Mouse (Mus musculus) stomach, embryonic 14.5 days (tissue): ENCODE measurements around the gene Zfp277. TPM values are rescaled to one million over a fixed set of nuclear protein-coding genes. Genes with fewer than 3 reads are reported as not detected.

ENCODE experiments used
- ATAC-seq: fragments of 200-750 bp; cut with Nextera tagmentation; 2 replicates; pipeline ENCODE4 v1.8.0; 2017; ENCODE audit warnings: low read depth, moderate TSS enrichment; ENCODE audit not compliant: insufficient number of reproducible peaks, insufficient read depth, low FRiP score
- H3K27ac ChIP-seq: fragments of 300-500 bp; sonication (generic); 2 replicates; pipeline ENCODE4 v1.5.1; 2014; ENCODE audit warnings: mild to moderate bottlenecking, low read length, moderate library complexity, mixed read lengths
- H3K27me3 ChIP-seq: fragments of 300-500 bp; sonication (generic); 2 replicates; pipeline ENCODE4 v1.6.1; 2014; ENCODE audit warnings: low read length, control low read depth, mixed read lengths; ENCODE audit not compliant: control insufficient read depth, insufficient read depth
- H3K36me3 ChIP-seq: fragments of 300-500 bp; sonication (generic); 2 replicates; pipeline ENCODE4 v1.6.1; 2014; ENCODE audit warnings: mild to moderate bottlenecking, control low read depth, low read length, moderate library complexity, mixed read lengths; ENCODE audit not compliant: control insufficient read depth, insufficient read depth
- H3K4me1 ChIP-seq: fragments of 300-500 bp; sonication (generic); 2 replicates; pipeline ENCODE4 v1.6.1; 2014; ENCODE audit warnings: low read length, control low read depth, mixed read lengths; ENCODE audit not compliant: control insufficient read depth, insufficient read depth
- H3K4me2 ChIP-seq: fragments of 300-500 bp; sonication (generic); replicated peaks from 2 replicates; pipeline ENCODE4 v1.6.1; 2014; ENCODE audit warnings: low read depth, low read length, control low read depth
- H3K4me3 ChIP-seq: fragments of 300-500 bp; sonication (generic); 2 replicates; pipeline ENCODE4 v1.5.1; 2014; ENCODE audit warnings: low read depth, low read length, control low read depth
- H3K9ac ChIP-seq: fragments of 300-500 bp; sonication (generic); replicated peaks from 2 replicates; pipeline ENCODE4 v1.6.1; 2014; ENCODE audit warnings: low read depth, mild to moderate bottlenecking, control low read depth, low read length, moderate library complexity, mixed read lengths
- H3K9me3 ChIP-seq: fragments of 300-500 bp; sonication (generic); 2 replicates; pipeline ENCODE4 v1.6.1; 2016; ENCODE audit warnings: low read depth, low read length, control low read depth; ENCODE audit not compliant: control insufficient read depth
- WGBS: fragments of 180-500 bp; shearing (Covaris S2); extraction: QIAGEN DNeasy Blood & Tissue Kit; methylation state at CpG from one replicate; pipeline ENCODE4 v1.1.7; 2014; 5-methylcytosine and 5-hydroxymethylcytosine counted together
- polyA plus RNA-seq: library from polyadenylated mRNA; unstranded; fragments of >200 nt; fragmentation: Nextera tagmentation; extraction: Ambion mirVana; gene quantifications from 2 replicates; pipeline ENCODE4 v1.2.1, GENCODE M21; 2014

Gene Zfp277
- polyA plus RNA-seq, 1 experiment from 2014 or later = 41.7 TPM

GRCm38 (mm10) chr12:40391262-40391661 is 54.4 kb downstream of the Zfp277 start:
- Histone ChIP-seq H3K9me3 (no peaks in the 10 kb centered on the region), H3K27ac (no peak overlapping the region), H3K4me3 (no peak overlapping the region), H3K4me2 (no peak overlapping the region), H3K36me3 (no peaks in the 10 kb centered on the region), H3K27me3 (no peaks in the 10 kb centered on the region), H3K4me1 (0 out of 2 replicates have a peak, but pooled peaks cover 3% of the 10 kb centered on the region), H3K9ac (no peak overlapping the region)
- no peak for ATAC-seq
- WGBS = 92% methylated on average over 1 of the region's 1 CpGs

GRCm38 (mm10) chr12:40387786-40388185 is 57.9 kb downstream of the Zfp277 start:
- H3K9me3 ChIP-seq = no peaks in the 10 kb centered on the region
- H3K4me1 ChIP-seq = 0 out of 2 replicates have a peak, but pooled peaks cover under 1% of the 10 kb centered on the region
- H3K27ac ChIP-seq = no peak overlapping the region
- ATAC-seq = no peak
- H3K4me3 ChIP-seq = no peak overlapping the region
- H3K9ac ChIP-seq = no peak overlapping the region
- no peak overlapping the region for H3K4me2 ChIP-seq
- 78% methylated on average over 5 of the region's 5 CpGs for WGBS
- no peaks in the 10 kb centered on the region for H3K27me3 ChIP-seq
- H3K36me3 ChIP-seq = no peaks in the 10 kb centered on the region

- Histone ChIP-seq H3K27me3 (no peaks in the 10 kb centered on the region), H3K27ac (no peak overlapping the region), H3K4me2 (no peak overlapping the region), H3K4me3 (no peak overlapping the region), H3K36me3 (no peaks in the 10 kb centered on the region), H3K9ac (no peak overlapping the region), H3K4me1 (no peaks in the 10 kb centered on the region), H3K9me3 (no peaks in the 10 kb centered on the region)
- WGBS = 94% methylated on average over 4 of the region's 4 CpGs
- no peak for ATAC-seq
Observed at GRCm38 (mm10) chr12:40385301-40385700, 60.4 kb downstream of the Zfp277 start.

GRCm38 (mm10) chr12:40383718-40384117 is 62.0 kb downstream of the Zfp277 start:
- H3K36me3 ChIP-seq = no peaks in the 10 kb centered on the region
- 87% methylated on average over 6 of the region's 6 CpGs for WGBS
- no peak overlapping the region for H3K27ac ChIP-seq
- H3K27me3 ChIP-seq = no peaks in the 10 kb centered on the region
- no peak for ATAC-seq
- H3K4me1 ChIP-seq = no peaks in the 10 kb centered on the region
- H3K4me3 ChIP-seq = no peak overlapping the region
- H3K4me2 ChIP-seq = no peak overlapping the region
- no peak overlapping the region for H3K9ac ChIP-seq
- no peaks in the 10 kb centered on the region for H3K9me3 ChIP-seq

GRCm38 (mm10) chr12:40382539-40382938 is 63.2 kb downstream of the Zfp277 start:
- Histone ChIP-seq H3K9ac (no peak overlapping the region), H3K27me3 (no peaks in the 10 kb centered on the region), H3K4me3 (no peak overlapping the region), H3K9me3 (no peaks in the 10 kb centered on the region), H3K4me1 (no peaks in the 10 kb centered on the region), H3K4me2 (no peak overlapping the region), H3K27ac (no peak overlapping the region), H3K36me3 (no peaks in the 10 kb centered on the region)
- no peak for ATAC-seq
- WGBS = 91% methylated on average over 5 of the region's 5 CpGs

- no peaks in the 10 kb centered on the region for H3K27me3 ChIP-seq
- no peak overlapping the region for H3K9ac ChIP-seq
- no peak for ATAC-seq
- H3K4me2 ChIP-seq = no peak overlapping the region
- no peaks in the 10 kb centered on the region for H3K9me3 ChIP-seq
- no peak overlapping the region for H3K27ac ChIP-seq
- H3K4me1 ChIP-seq = no peaks in the 10 kb centered on the region
- H3K36me3 ChIP-seq = no peaks in the 10 kb centered on the region
- 84% methylated on average over 11 of the region's 11 CpGs for WGBS
- no peak overlapping the region for H3K4me3 ChIP-seq
Observed at GRCm38 (mm10) chr12:40381824-40382223, 63.9 kb downstream of the Zfp277 start.

- Histone ChIP-seq H3K27me3 (no peaks in the 10 kb centered on the region), H3K27ac (no peak overlapping the region), H3K4me2 (no peak overlapping the region; the same call in 1 of the 2 replicates), H3K4me1 (no peaks in the 10 kb centered on the region), H3K9me3 (no peaks in the 10 kb centered on the region), H3K4me3 (no peak overlapping the region), H3K36me3 (no peaks in the 10 kb centered on the region), H3K9ac (no peak overlapping the region)
- 81% methylated on average over 10 of the region's 10 CpGs for WGBS
- no peak for ATAC-seq
Observed at GRCm38 (mm10) chr12:40381173-40381801, 64.4 kb downstream of the Zfp277 start.

- Histone ChIP-seq H3K4me3 (no peak overlapping the region), H3K36me3 (no peaks in the 10 kb centered on the region), H3K9me3 (no peaks in the 10 kb centered on the region), H3K27ac (no peak overlapping the region), H3K9ac (no peak overlapping the region), H3K4me2 (no peak overlapping the region), H3K4me1 (no peaks in the 10 kb centered on the region), H3K27me3 (no peaks in the 10 kb centered on the region)
- 81% methylated on average over 4 of the region's 4 CpGs for WGBS
- no peak for ATAC-seq
Observed at GRCm38 (mm10) chr12:40379538-40379923, 66.2 kb downstream of the Zfp277 start.
